Mouse (Mus musculus): Measurements from ENCODE around the gene Nos3.

GRCm38 (mm10) chr5:24420381-24420780, 55.8 kb downstream of the Nos3 start:
- no peak for TF ChIP-seq GATA1 (IDR thresholded peaks at IDR 0.05; ENCODE audit: low read length)
- no peak for TF ChIP-seq TAL1 (IDR thresholded peaks at IDR 0.05; ENCODE audit: low read length)

Data from erythroblast, embryonic 14.5 days (primary cell).